Mouse (Mus musculus) right cerebral cortex, adult 18-20 months (tissue): ENCODE measurements around the gene Gast.
A peak's percentile ranks its signal among the peaks of the same experiment; 100 is the strongest.
"Not testable (repeated sequence)": the region's sequence is repeated elsewhere in the genome, so short reads cannot be mapped to it uniquely, and the experiment has no call there.

ENCODE experiments used
- DNase-seq: peaks from one replicate; pipeline ENCODE4 v3.0.0; 2022; ENCODE audit warnings: mixed read lengths

Gene Gast

GRCm38 (mm10) chr11:100320701-100321410 is 13.4 kb upstream of the Gast start:
- not testable (repeated sequence) for DNase-seq

GRCm38 (mm10) chr11:100321479-100322305 is 12.5 kb upstream of the Gast start:
- not testable (repeated sequence) for DNase-seq

DNA sequence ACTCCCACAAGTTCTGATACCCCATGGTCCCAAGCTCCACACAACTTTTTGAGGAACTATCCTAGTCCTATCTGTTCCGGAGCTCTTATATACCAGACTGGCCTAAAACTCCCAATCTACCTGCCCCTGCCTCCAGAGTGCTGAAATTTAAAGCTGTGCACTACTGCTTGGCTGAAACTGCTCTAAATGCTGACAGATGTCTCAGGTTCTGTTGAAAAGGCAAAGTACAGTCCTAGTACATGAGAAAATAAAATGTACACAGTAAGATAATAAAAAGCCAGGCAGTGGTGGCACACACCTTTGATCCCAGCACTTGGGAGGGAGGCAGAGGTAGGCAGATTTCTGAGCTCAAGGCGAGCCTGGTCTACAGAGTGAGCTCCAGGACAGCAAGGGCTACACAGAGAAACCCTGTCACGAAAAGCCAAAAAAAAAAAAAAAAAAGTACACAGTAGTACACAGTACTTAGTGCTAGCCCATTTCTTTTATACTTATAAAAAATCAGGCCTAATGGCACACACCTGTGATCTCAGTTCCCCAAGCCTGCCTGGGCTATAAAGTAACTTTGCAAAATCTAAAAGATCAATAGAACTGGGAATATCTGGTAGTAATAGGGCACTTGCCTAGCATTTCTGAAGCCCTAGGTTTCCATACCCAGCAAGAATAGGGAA is 11.5 kb upstream of the Gast start:
- no peak for DNase-seq

DNA sequence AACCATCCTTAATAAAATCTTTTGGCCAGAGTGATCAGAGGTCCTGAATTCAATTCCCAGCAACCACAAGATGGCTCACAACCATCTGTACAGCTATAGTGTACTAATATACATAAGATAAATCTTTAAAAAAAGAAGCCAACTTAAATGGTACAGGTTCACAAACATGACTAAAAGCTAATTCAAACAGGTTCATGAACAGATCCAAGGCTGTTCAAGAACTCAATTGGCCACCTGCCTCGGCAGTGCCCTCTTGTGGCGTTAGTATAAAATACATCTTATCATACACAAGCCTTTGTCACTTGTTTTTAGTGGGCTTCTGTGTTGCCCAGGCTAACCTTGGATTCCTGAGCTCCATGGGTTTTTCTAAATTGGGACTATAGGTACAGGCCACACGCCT is 10.6 kb upstream of the Gast start:
- DNase-seq = peak; percentile 53

GRCm38 (mm10) chr11:100325062-100325629 is 9.1 kb upstream of the Gast start:
- DNase-seq = no peak

GRCm38 (mm10) chr11:100327316-100327715 is 6.9 kb upstream of the Gast start:
- no peak for DNase-seq

DNA sequence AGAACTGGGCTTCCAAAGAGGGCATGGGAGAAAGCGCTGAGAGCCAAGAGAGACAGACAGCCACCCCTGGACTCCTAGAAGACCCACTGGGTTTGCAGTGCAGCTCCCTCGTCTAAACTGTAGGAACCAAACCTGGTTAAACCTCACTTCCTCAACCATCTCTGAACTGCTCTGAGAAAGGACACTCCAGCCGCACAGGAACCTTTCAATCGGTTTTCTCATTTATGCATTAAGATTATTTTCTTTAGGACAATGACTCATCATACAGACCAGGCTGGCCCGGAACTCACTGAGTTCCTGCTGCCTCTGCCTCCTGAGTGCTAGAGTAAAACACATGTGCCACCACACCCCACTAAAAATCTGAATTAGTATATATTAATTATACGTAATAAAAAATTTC is 6.4 kb upstream of the Gast start:
- DNase-seq = no peak

GRCm38 (mm10) chr11:100330235-100330634 is 4.0 kb upstream of the Gast start:
- DNase-seq = peak; percentile 46

DNA sequence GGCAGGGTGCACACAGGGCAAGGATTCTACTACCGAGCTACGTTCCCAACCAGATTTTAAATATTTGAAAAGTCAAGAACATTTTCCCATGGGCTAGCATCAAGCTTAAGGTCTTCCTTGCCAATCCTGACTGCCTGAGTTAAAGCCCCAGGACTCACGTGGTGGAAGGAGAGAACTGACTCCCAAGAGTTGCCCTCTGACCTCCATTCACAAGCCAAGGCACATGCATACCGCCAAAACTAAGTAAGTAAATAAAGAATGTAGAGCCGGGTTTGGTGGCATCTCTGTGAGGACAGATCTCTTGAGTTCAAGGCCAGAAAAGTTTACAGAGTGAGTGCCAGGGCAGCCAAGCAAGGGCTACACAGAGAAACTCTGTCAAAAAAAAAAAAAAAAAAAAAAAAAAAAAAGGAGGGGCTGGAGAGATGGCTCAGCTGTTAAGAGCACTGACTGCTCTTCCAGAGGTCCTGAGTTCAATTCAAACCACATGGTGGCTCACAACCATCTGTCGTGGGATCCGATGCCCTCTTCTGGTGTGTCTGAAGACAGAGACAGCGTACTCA is 3.3 kb upstream of the Gast start:
- DNase-seq = not testable (repeated sequence)

- peak; percentile 71 for DNase-seq
Measured at GRCm38 (mm10) chr11:100332766-100333515, 1.3 kb upstream of the Gast start.

DNA sequence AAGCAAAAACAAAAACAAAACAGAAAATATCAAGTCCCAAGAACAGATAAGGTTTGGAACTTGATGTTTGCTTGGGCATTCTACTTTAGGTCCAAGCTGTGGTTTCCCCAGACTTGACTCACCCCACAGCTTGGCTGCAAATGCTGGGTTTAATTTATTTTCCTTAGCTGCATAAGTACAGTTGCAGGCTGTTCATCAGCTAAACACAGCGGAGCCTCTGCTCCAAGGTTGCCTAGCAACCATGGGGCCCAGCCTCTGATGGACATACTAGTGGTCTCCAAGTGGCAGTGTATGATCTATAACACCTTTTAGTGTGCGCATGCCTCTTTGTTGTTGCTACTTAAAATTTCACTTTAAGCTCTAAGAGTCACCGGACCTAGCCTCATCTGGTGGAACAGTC is 1.5 kb downstream of the Gast start:
- no peak for DNase-seq

DNA sequence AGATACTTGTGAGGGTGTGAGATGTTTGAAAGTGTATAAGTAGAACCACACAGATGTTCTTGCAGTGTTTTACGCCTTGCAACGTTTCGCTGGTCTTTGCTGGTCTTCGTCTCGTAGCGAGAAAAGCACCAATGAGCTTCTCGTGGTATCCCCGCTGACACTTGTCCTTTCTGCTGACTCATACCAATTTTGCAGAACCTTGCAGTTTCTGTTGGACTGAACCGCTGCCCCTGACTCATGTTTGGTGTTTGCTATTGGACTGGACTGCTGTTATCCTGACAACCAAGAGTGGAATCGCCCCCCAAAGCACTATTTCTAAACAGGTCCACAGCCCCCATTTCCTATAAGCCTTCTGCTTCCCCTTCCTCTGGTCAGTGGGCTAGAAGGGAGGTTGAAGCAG is 10.1 kb downstream of the Gast start:
- DNase-seq = no peak

- DNase-seq = peak; percentile 53
Measured at GRCm38 (mm10) chr11:100352076-100352857, 18.1 kb downstream of the Gast start.

DNA sequence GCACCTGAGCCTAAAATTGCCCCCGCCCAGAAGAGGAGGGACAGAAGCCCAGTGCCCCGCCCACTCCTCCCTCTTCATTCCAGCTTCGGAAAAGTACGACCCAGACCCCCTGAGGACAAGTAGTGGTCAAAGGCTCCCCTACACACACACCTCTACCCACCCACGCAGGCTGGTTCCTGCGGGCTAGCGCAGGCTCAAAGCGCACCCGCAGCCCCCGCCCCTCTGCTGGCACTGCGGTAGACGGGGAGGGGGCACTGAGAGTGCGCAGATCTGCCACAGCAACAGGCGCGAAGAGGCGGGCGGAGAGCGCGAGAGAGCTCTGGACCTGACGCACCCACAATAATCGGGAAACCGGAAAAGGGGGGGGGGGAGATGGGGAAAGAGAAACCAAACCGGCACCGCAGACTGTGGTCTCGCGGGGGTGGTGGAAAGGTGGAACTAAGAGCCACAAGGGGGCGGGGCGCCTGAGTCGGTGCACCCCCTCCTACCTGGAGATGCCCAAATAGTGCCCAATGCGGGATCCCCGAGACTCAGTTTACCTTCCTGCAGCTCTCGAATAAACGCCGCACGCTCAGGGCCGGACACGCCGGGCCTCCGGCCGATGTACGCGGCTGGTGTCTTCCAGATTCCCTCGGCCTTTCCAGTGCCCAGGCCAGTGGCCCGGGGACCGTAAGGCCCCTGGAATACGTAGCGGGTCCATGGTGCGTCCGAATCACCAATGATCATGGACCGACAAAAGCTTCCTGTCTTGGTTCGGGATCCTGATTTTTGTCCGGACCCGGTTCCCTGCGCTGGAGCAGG is 21.1 kb downstream of the Gast start:
- peak; percentile 52 for DNase-seq

GRCm38 (mm10) chr11:100355972-100356818 is 22.0 kb downstream of the Gast start, which contains the start of gene Hap1:
TSS of gene Hap1 (minus strand) at chr11:100356128.
- peak; percentile 73 for DNase-seq

- no peak for DNase-seq
Measured at GRCm38 (mm10) chr11:100356819-100357211, 22.6 kb downstream of the Gast start.

DNA sequence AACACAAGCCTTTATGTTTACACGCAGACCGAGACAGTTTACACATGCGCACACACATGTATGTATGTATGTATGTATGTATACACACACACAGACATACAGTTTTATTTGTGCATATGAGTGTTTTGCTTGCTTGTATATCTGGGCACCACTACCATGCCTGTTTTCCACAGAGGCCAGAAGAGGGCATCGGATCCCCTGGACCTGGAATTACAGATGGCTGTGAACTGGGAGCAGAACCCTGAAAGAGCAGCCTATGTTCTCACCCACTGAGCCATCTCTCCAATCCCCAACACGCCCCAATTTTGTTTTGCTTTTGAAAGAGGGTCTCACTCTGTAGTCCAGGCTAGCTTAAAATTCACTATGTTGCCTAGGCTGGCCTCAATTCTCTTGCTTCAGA is 23.2 kb downstream of the Gast start:
- no peak for DNase-seq

DNA sequence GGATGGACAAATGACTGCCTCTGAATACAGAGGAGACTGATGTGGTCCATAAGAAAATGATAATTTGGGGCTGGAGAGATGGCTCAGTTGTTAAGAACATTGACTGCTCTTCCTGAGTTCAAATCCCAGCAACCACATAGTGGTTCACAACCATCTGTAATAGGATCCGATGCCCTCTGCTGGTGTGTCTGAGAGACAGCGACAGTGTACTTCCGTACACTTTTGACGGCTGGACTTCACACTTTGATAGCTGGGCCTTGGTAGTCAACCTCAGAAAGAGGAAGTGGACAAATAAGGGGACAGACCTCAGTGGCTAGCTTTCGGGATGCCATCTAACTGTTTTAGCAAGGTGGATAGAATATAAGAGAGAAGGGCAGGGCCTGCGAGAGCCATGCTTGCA is 26.0 kb downstream of the Gast start:
- no peak for DNase-seq

DNA sequence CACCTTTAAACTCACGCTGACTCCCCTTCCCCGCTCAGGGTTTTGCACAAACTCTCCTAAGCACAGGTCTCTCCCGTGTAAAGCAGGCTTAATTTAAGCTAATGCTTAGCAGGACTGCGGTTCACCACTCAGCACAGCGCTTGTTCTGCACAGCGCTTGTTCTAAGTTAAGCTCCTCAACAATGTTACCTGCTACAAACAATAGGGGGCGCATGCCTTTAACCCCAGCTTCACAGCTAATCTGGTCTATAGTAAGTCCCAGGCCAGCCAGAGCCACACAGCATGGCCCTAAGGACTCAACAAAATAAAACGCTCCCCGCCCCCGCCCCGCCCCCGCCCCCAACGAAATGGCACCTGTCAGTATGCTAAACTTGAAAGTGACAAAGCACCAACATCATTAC is 26.9 kb downstream of the Gast start:
- DNase-seq = not testable (repeated sequence)
